Mouse (Mus musculus) 416B (cell line): ENCODE data around the gene Lat2.
A peak's percentile ranks its signal among the peaks of the same experiment; 100 is the strongest.

Experiments
- DNase-seq: peaks from one replicate; pipeline ENCODE4 v3.0.0; 2011; ENCODE audit warnings: low read depth

Gene Lat2

DNA sequence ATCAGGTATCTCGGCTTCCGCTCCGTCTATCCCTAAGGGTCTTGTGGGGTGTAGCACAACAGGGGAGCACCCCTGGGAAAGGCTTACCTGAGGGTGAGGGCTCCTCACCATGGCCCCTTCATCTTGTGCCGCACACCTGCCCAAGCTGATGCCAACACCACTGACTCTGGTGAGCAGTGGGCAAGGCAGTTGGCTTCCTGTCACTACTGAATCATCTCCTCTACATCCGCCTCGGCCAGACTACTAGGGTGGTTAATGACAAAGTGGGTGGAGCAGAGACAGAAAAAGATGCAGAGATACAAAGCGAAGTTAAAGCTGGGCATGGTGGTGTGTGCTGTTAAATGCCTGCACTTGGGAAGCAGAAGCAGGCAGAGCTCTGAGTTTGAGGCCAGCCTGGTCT, at the start of gene Lat2:
Gene Lat2, minus strand, starts transcription at position 224 of the 400 bp plus-strand sequence.
- DNase-seq = peak; percentile 91

DNA sequence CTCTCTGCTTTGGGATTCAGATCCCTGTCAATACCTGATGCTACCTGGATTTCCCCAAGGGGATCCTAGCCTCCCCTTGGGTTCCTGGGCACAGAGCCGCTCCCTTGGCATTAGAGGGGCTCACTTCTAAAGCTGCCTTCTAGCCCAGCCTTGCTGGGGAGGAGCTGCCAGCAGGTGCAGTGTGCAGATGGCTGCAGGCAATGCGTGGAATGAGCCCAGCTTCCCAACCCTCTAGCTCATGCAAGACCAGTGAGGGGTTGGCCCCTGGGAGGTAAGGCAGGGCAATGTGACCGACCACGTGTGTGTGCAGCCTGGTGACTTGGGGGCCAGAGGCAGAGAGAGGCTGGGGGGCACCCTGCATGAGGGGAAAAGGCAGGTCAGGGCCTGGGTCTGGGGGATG, 41.9 kb upstream of the Lat2 start:
- DNase-seq = no peak

DNA sequence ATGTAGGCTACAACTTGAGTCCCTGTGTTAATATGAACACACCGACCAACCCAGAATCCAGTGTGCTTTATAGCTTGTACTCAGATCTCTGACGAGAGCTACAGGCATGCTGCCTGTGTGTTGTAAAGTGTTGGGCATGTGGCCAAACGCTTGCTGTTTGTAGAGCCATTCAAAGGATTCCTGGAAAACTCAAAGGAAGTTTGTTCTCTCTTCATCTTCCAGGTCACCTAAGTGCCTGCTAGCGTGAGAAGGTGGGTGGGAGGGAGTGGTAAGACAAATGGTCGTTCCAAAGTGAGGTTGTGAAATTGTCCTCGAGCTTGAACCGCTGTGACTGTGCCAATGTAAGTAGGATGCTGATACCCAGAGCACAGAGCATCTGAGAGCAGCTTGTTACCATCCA, 37.2 kb upstream of the Lat2 start:
- no peak for DNase-seq

DNA sequence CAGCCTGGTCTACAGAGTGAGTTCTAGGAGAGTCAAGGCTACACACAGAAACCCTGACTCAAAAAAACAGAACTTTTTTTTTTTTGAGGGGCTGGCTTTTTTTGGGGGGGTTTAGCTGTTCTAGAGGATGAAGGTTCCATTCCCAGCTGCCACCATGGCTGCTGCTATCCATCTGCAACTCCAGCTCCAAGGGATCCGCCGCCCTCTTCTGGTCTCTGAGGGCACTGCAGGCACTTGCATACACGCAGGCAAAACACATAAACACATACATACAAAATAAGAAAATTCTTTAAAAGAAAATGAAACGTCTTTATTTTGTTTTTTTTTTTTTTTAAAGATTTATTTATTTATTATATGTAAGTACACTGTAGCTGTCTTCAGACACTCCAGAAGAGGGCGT, 36.1 kb upstream of the Lat2 start:
- peak; percentile 76 for DNase-seq

DNA sequence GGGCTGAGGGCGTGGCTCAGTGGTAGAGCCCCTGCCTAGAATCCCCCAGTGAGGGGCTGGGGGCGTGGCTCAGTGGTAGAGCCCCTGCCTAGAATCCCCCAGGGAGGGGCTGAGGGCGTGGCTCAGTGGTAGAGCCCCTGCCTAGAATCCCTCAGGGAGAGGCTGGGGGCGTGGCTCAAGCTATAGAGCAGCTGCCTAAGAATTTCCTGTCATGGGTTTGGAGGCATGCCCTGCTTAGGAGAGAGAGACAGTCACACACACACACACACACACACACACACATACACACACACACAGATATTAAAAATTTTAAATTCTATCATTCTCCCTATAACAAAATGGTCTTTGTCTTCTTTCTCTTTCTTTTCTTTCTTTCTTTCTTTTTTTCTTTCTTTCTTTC, 34.2 kb upstream of the Lat2 start:
- peak; percentile 76 for DNase-seq

DNA sequence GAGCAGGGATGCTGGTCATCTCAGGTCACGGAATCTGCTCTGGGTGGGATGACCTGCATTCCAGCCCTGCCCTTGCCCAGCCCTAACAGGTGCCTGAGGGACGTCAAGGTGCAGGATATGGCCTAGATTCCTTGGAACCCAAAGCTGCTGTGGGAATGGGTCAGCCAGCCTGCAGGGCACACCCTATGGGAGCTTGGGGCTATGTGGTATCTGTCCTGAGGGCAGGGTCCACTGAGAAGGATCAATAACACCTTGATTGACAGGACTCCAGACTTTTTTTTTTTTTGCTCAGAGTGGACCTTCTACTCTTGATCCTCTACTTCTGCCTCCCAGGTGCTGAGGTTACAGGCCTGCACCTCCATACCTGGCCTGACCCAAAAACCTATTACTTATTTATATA, 32.6 kb upstream of the Lat2 start:
- no peak for DNase-seq

DNA sequence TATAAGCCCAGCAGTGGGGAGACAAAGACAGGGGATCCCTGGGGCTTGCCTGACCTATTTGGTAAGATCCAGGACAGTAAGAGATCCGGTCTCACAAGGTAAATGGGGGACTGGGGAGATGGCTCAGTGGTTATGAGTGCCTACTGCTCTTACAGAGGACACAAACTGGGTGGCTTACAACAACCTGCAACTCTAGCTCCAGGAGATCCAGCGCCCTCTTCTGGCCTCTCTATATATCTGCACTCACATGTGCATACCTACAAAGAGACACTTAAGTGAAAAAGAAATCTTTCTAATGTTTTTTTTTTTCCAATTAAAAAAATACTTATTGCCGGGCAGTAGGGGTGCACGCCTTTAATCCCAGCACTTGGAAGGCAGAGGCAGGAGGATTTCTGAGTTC, 31.6 kb upstream of the Lat2 start:
- DNase-seq = peak; percentile 26

DNA sequence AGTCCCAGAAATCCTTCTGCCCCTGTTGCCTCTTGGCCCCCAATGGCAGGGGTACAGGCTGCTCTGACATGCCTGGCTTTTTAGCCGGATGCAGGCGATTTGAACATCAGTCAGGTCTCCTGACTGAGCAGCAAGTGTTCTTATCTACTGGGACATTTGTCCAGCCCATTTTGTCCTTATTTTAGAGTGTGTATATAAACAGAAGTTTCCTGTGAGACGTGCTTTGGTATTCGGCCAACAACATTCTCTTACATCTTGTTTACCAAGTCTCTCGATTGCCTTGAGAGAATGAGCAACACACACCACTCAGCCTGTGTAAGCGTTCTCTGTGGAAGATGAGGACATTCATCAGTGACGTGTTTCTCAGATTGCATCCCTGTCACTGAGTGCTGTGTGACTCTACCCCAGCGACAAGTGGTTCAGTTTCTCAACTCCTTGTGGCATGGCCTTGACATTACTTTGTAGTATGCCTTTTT, 29.9 kb upstream of the Lat2 start:
- DNase-seq = peak; percentile 71

DNA sequence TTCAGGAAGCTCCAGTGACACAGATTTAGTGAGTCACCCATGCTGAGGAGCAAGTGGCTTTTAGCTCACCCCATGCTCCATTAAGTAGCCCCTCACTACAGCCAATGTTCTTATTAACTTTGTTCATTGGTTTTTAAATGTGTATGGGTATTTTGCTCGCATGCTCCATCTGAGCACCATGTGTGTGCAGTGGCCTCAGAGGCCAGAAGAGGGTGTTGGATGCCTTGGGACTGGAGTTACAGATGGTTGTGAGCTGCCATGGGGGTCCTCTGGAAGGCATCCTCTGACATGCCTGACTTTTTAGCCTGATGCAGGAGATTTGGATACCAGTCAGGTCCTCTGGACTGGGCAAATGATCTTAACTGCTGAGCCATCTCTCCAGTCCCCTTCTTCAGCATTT, 29.3 kb upstream of the Lat2 start:
- peak; percentile 58 for DNase-seq

DNA sequence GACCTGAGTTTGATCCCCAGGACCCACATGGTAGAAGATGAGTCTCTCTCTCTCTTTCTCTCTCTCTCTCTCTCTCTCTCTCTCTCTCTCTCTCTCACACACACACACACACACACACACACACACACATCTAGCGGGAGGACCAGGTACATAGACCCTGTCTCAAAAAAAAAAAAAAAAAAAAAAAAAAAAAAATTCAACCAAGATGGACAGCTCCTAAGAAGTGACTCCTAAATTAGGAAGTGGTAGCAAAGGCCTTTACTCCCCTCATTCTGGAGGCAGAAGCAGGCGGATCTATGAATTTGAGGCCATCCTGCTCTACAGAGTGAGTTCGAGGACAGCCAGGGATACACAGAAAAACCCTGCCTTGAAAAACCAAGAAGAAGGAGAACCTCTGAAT, 25.5 kb upstream of the Lat2 start:
- no peak for DNase-seq

DNA sequence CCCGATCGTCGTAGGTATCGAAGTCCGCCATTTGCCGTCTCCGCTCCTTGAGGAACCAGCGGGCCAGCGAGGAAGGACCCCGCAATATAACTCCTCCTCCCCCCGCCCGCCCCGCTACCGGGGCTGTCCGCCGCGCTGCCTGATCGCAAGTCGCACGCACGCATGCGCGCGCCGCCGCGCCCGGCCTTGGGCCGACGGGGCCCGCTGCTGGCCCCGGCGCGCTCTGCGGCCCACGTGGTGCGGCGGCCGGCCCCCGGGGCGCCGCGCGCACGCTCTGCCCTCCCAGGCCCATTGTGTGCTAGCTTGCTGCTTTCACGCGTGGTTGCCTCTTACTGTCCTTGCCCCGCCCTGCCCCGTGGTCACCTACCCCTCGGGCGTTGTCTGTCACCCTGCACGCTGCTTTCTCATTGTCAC, 24.5 kb upstream of the Lat2 start, which contains the start of gene Eif4h:
Gene Eif4h, minus strand, starts transcription at position 222 of the 414 bp plus-strand sequence.
- DNase-seq = peak; percentile 95

DNA sequence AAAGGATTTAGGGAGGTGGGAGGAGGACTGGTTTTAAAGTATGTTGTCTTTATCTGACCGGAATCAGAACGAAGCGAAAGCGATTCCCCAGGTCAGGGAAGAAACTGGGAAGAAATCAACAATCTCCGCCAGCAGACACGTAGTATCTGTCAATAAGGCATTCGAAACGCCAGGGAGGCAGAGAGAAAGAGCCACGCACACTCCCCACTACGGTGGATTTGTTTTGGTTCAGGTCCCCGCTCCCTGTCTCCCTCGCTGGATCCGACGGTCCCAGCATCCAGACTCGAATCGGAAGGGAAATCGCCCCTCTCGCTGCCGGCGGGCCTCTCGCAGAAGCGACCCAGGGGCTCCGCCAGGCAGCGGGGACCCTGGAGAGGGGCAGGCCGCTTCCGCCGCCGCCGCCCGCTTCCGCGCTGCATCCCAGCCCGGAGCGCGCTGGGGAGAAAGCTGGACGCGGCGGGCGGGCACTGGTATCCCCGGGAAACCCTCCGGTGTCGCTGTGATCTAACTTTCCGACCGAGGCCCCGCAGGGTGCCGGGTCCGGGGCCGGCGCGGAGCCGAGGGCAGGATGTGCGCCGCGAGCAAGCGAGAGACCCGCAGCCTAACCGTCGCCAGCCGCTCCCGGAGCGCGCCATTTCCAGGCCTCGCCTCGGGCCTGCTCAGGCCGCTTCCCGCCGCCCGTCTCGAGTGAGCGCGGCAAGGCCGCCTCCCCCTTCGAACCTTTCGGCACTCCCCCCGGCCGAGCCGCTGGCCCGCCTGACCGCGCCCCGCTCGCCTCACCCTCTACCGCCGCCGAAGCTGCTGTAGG, 23.8 kb upstream of the Lat2 start:
- no peak for DNase-seq

DNA sequence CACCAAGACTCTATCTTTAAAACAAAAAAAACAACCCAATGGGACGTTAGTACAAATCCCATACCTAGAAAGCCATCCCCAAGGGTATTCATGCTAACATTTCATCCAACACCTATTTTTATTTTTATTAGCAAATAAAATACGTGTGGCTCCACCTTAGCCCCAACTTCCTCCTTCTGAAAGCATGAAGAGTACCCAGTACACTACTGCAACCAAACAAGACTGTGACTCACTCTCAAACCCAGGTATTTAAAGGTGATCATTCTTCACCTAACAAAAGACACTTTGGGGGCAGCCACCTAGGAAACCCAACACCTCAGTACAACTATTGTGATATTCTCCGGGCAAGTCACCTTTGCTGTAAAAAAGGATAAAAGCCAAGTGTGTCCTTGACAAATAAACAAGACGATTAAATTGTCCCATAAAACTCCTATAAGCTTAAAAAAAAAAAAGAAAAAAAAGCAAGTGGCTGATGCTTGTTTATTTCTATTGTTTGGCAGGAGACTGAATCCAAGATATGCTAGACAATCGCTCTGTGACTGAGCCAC, 23.1 kb upstream of the Lat2 start:
- peak; percentile 36 for DNase-seq

DNA sequence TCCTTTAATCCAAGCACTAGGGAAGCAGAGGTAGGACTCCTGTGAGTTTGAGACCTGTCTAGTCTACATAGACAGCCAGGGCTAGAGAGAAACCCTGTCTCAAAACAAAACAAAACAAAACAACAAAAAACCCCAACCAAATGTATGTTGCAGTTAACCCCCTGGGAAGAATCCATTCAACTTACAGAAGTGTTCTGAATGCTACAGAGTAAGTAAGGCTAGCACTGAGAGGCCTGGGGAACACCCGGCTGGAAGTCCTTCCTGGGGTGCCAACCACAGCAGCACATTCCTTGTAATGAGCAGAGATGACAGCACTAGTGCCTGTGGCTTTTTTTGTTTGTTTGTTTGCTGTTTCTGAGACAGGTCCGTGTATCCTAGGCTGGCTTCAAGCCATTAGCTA, 18.0 kb upstream of the Lat2 start:
- no peak for DNase-seq

DNA sequence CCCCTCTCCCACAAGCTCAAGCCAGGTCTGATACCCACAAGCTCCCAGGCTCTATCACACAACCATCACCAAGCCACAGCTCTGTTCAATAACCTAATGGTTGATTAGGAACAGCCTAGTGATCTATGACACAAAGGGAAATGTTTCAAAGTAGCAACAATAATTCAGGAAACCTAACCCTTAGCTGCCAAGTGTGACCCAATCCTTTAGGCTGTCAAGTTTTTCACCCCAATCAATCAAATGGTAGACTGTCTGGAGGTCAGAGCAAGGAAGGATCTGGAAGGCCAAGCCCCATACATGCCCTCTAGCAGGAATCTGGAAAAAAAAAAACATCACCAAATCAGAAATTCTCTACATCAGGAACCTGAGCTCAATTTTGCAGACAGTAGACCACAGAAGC, 16.0 kb upstream of the Lat2 start:
- no peak for DNase-seq

DNA sequence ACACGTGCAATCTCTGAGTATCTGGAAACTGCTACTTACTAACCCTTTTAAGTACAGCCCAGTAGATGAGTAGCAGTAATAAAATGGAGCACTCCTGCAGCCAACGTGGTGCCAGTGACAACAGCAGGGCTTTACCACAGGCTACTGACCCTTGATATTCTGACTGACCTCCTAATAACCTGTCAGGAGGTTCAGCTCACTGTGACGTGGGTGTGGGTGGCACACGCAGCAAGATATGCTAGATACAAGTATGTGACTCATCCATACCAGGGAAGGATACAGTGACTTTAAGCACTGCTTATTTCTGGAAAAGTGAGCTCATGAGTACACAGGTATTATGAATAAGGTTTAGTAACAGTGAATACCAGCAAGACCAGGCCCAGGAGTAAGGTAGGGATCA, 14.7 kb upstream of the Lat2 start:
- peak; percentile 45 for DNase-seq

DNA sequence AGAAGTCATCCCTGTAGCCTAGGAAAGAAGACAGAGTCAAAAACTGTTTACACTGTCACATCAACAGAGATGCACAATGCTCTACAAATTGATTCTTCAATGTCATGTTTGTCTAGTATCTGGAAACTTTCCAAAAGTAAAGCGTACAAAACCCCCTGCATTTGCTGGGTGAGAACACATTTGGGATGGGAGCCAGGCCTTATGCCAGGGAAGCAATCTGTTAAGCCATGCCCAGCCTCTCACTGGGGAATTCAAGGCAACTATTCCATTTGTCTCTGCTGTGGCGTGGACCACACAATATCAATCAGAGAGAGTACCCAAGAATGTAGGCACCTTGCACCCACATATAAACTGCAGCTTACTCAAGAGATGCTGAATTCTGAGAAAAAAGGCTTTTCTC, 7.2 kb upstream of the Lat2 start:
- no peak for DNase-seq

DNA sequence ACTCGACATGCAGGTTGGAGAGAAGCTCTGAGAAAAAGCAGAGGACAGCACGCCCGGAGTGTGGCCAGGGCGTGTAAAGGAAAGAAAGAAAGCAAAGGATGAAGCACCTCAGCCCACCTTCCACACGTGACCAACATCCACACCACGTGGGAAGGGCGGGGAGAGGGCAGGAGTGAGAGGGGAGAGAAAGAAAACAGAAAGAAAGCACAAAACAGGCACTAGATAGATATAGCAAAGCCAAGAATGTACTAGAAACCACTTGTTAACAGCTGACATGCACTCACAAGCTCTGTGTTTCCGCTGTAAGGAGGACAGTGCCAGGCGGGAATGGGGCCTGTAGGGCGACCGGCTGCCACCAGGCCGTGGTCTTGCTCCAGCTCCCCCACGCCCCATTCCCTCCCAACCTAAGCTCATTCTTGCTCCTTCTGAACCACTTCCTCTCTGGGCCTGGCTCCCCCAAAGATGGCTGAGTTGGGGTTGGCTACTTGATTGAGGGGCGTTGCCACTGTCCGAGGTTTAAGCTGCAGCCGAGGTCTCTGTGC, 6.3 kb upstream of the Lat2 start:
- DNase-seq = no peak

DNA sequence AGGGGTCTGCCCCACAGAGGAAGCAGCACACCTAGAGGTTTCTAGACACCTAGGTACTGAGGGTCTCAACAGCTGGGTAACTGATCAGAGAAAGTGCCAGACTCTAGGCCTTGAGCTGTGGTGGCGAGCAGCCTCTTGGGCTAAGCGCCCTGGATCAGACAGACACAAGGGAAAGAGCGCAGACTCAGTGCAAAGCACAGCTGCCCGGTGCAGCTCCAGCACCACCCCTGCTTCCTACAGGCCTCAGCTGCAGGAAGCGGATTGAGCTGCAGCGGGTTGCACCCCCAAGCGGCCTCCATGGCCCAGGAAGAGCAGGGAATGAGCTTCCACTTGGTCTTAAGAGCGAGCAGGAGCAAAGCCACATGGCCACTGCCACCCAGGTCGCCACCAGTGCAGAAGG, 5.6 kb upstream of the Lat2 start:
- no peak for DNase-seq

DNA sequence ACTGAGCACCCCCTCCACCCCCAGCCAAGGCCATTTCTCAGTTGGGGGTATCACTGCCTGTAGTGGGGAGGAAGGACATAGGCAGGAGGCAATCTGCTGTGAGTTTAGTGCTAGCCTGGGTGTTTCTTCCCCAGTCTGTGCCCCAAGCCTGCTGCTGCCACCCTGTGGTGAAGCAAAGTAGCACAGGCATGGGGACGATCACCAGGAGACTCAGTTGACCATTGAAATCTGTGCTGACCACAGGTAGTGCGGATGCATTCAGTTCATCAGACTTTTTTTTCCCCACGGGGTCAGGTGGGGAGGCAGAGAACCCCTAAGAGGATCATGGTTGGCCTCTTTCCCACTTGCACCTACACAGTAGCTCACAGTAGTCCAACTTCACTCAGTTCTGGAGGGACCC, 2.2 kb upstream of the Lat2 start:
- peak; percentile 76 for DNase-seq

DNA sequence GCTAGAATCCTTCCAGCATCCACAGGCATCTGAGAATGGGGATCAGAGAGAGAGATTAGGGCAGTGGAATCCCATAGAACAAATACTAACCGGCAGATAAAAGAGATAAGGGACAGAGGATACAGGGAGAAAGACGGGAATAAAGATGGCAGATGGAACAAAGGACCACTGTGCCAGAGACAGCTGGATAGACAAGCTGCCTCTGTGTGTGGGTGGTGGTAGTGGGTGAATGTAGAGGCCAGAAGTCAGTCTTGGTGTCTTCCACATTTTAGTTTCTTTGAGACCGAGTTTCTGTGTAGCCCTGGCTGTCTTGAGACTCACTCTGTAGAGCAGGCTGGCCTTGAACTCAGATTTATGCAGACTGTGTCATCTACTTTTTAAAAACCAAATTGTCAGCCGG, 955 bp upstream of the Lat2 start:
- DNase-seq = no peak

DNA sequence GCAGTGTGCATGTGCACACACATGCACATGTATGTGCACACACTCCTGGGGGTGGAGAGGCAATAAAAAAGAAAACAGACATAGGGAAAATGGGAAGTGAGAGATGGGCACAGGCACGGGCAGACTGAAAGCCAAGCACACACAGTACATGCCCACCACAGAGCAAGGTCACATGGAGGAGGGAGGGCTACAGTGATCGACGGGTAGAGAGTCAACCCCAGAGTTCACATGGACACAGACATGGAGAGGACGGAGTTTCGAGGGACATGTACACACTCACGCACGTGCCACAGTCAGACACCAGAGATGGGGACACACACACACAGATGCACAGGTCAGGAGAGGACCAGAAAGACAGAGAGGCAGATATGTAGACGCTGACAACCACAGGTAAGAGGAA, 555 bp upstream of the Lat2 start:
- no peak for DNase-seq

DNA sequence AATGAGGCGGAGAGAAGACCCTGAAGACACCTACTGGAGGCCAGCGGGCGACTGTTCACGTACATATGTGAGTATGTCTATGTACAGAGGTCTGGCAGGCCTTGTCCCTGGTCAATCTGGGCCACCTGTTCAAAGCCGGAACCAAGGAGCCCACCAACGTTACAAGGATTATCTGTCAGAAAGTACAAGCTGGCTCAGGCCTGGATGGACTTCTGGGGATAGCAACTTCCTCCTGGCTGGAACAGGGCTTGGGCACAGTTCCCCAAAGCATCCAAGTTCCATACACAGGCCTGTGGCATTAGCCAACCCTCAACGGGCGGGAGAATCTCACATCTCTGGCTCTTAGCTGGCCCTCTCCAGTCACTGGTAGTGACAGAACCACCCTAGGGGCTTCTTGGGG, 529 bp downstream of the Lat2 start:
- DNase-seq = peak; percentile 54

DNA sequence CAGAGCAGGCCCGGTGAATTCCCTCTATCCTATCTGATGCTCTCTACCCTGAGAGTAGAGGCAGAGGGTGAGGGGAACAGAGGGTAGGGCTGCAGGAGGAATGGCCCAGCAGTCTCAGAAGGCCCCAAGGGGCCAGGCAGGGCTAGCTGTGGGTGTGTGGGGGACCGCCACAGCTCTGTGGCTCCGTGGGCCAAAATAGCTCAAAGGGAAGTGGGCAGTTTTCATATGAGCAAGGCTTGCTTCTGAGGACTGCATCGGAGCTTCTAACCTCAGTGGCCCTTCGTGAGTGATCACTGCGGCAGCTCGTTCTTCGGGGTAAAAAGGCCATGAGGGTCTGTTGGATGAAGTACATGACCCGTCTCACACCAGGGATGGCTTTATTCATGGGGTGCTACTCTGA, 1.1 kb downstream of the Lat2 start:
- peak; percentile 39 for DNase-seq
